Mouse (Mus musculus) heart, adult 2 months (tissue): ENCODE data around the gene Samd4. TPM values are rescaled to one million over a fixed set of nuclear protein-coding genes. Genes with fewer than 3 reads are reported as not detected.

Experiments
- DNase-seq, 2 experiments: peaks; one replicate each; pipeline ENCODE4 v3.0.0; 2021
- H3K27ac ChIP-seq: fragments of 200-600 bp; 2 replicates; pipeline ENCODE4 v1.8.1; 2022
- H3K27me3 ChIP-seq: fragments of 200-500 bp; 2 replicates; pipeline ENCODE4 v1.6.1; 2012; ENCODE audit warnings: mild to moderate bottlenecking, low read length, inconsistent platforms, mixed read lengths; ENCODE audit not compliant: control insufficient read depth, insufficient read depth
- H3K36me3 ChIP-seq: fragments of 200-500 bp; 2 replicates; pipeline ENCODE4 v1.6.1; 2012; ENCODE audit warnings: low read length, inconsistent platforms; ENCODE audit not compliant: control insufficient read depth, insufficient read depth
- H3K4me1 ChIP-seq: fragments of 200-500 bp; 2 replicates; pipeline ENCODE4 v1.6.1; 2011; ENCODE audit warnings: low read length; ENCODE audit not compliant: control insufficient read depth, insufficient read depth
- H3K4me3 ChIP-seq: fragments of 200-600 bp; 2 replicates; pipeline ENCODE4 v1.8.1; 2022
- H3K79me2 ChIP-seq: fragments of 200-500 bp; replicated peaks from 2 replicates; pipeline ENCODE4 v1.6.1; 2012; ENCODE audit warnings: mild to moderate bottlenecking, inconsistent platforms, low read length, moderate library complexity, mixed read lengths; ENCODE audit not compliant: control insufficient read depth, insufficient read depth
- H3K9ac ChIP-seq: fragments of 200-500 bp; 2 replicates; pipeline ENCODE4 v1.6.1; 2012; ENCODE audit warnings: low read depth, mild to moderate bottlenecking, control low read depth, inconsistent platforms, low read length, mixed read lengths
- CTCF ChIP-seq: fragments of 200-600 bp; IDR thresholded peaks from 2 replicates; pipeline ENCODE4 v1.8.1; 2022; ENCODE audit warnings: antibody characterized with exemption, mild to moderate bottlenecking, moderate library complexity
- EP300 ChIP-seq: fragments of 200-500 bp; IDR thresholded peaks from 2 replicates; pipeline ENCODE4 v1.6.1; 2011; ENCODE audit warnings: low read depth, low read length, control low read depth; ENCODE audit not compliant: insufficient read depth
- POLR2A ChIP-seq: fragments of 200-500 bp; IDR thresholded peaks from 2 replicates; pipeline ENCODE4 v1.6.1; 2011; ENCODE audit warnings: mild to moderate bottlenecking, low read depth, low read length, control low read depth; ENCODE audit not compliant: insufficient read depth
- WGBS: fragments of 180-500 bp; shearing (Covaris S2); methylation state at CpG from one replicate; pipeline ENCODE4 v1.1.7; 2018; 5-methylcytosine and 5-hydroxymethylcytosine counted together
- intact Hi-C: fragments of 180-260 bp; cut with DNase I; formaldehyde crosslinking; loops from one replicate; pipeline ENCODE4 v1.15.1; 2025
- polyA plus RNA-seq: library from polyadenylated mRNA; depleted of rRNA; stranded (reverse); fragments of >200 nt; gene quantifications from 2 replicates; pipeline ENCODE4 v1.2.3, GENCODE M21; 2012
- total RNA-seq, 2 experiments: library from RNA; stranded (reverse); gene quantifications; 2 replicates each; pipeline ENCODE4 v1.2.3; 2021

Gene Samd4
- total and polyA plus RNA-seq, 3 experiments, result 23.8 to 62.3 (median 51.7) TPM

DNA sequence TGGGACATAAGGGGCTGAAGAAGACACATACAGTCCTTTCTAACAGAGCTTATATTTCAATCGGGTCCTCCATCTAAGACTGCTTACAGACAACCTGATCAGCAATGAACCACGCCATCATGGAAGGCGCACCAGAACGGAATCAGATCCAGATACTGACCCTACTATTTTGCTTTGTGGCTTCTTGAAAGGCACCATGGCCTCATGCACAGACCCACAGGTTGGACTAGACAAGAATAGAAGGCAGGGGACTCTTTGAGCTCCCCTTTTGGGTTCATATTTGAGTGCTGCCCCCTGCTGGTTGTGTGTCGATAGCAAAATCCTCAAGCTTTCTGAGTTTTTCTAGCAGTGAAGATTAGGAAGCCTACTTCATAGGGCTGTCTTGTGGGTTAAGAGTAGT is 204.5 kb downstream of the Samd4 start:
- peak; percentile 85 for TF ChIP-seq CTCF
- TF ChIP-seq POLR2A, result no peak
- Histone ChIP-seq H3K4me3 (peak overlapping the region; percentile 40), H3K9ac (peak overlapping the region; percentile 69), H3K79me2 (no peaks in the 10 kb centered on the region), H3K36me3 (peaks cover 4% of the 10 kb centered on the region; the same call in 1 of the 2 replicates), H3K27ac (peak overlapping the region; percentile 91), H3K27me3 (no peaks in the 10 kb centered on the region), H3K4me1 (peaks cover 5% of the 10 kb centered on the region)
- DNase-seq, result peak; percentile 75 to 83
- intact Hi-C loops, result loop anchor here (1.0 to 5.0 kb wide), 4 partner anchors 86 to 255 kb away; partner anchors contain the start of genes Cgrrf1 and Gch1
- 31% methylated on average over 5 of the region's 5 CpGs for WGBS

GRCm38 (mm10) chr14:47087669-47088250 is 205.1 kb downstream of the Samd4 start:
- intact Hi-C loops, result loop anchor here (1.0 to 5.0 kb wide), 4 partner anchors 87 to 255 kb away; partner anchors contain the start of genes Cgrrf1 and Gch1

DNA sequence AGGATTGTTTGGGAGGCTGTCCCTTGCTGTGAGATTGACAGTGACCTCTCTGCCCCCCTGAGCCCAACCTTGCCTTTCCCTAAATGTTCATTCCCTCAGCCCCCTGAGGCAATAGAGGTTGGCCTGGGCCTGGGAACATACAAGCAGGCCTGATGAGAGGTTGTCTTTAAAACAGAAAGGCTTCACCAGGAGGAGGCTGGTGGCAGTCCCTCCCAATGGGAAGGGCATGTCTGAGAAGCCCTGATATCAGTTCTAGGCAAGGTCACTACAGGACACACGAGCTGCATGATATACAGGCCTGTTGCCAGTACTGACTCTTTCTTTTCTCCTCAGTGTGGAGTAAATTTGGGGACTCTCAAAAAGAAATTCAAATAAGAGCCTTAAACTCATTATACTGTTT is 205.7 kb downstream of the Samd4 start:
- whole genome bisulfite sequencing, result 53% methylated on average over 1 of the region's 1 CpGs
- intact Hi-C loops, result loop anchor here (5.0 kb wide), 2 partner anchors 99 to 256 kb away; partner anchors contain the start of genes Cgrrf1 and Gch1
- no peak overlapping the region for H3K4me3 ChIP-seq
- no peaks in the 10 kb centered on the region for H3K79me2 ChIP-seq
- peaks cover under 1% of the 10 kb centered on the region; the same call in 1 of the 2 replicates for H3K36me3 ChIP-seq
- peak overlapping the region; percentile 91 for H3K27ac ChIP-seq
- H3K4me1 ChIP-seq, result peaks cover 5% of the 10 kb centered on the region
- H3K27me3 ChIP-seq, result no peaks in the 10 kb centered on the region
- peak overlapping the region; percentile 32; the same call in 1 of the 2 replicates for H3K9ac ChIP-seq
- DNase-seq, result no peak
- TF ChIP-seq CTCF (no peak), EP300 (no peak), POLR2A (no peak)

More at GRCm38 (mm10) chr14:47087669-47088250, 205.1 kb downstream of the Samd4 start:
- no peak for DNase-seq
- H3K36me3 ChIP-seq, result peaks cover 4% of the 10 kb centered on the region; the same call in 1 of the 2 replicates
- TF ChIP-seq EP300, result no peak
- no peak for TF ChIP-seq POLR2A
- no peak for TF ChIP-seq CTCF
- H3K4me1 ChIP-seq, result peaks cover 5% of the 10 kb centered on the region
- no peaks in the 10 kb centered on the region for H3K27me3 ChIP-seq
- 74% methylated on average over 12 of the region's 12 CpGs for WGBS
- H3K79me2 ChIP-seq, result no peaks in the 10 kb centered on the region
- H3K27ac ChIP-seq, result peak overlapping the region; percentile 91
- no peak overlapping the region for H3K4me3 ChIP-seq
- H3K9ac ChIP-seq, result peak overlapping the region; percentile 32

DNA sequence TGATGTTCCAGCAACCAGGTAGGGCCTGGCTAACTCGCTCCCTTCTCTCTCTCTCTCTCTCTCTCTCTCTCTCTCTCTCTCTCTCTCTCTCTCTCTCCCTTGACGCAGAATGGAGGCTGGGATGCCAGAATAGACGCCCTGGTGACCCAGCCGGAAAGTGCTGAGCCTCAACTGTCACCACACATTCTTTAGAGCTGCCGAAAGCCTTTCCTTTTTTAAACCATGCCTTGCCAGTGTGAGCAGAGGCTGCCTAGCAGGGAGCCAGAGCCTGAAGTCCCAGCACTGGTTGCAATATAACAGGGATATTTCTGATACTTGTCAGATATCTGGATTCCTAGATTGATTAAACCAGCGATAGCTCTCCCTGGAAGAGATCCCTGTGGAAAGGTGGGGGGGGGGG is 206.5 kb downstream of the Samd4 start:
- H3K4me3 ChIP-seq, result no peak overlapping the region
- 60% methylated on average over 6 of the region's 6 CpGs for WGBS
- H3K27ac ChIP-seq, result peak overlapping the region; percentile 91
- no peaks in the 10 kb centered on the region for H3K27me3 ChIP-seq
- TF ChIP-seq POLR2A (peak; percentile 52), CTCF (no peak), EP300 (0 out of 2 replicates have a peak, but pooled peaks have one; percentile 22)
- H3K36me3 ChIP-seq, result no peaks in the 10 kb centered on the region
- H3K79me2 ChIP-seq, result no peaks in the 10 kb centered on the region
- intact Hi-C loops, result loop anchor here (5.0 kb wide), 2 partner anchors 98 to 257 kb away; partner anchors contain the start of genes Cgrrf1 and Gch1
- H3K4me1 ChIP-seq, result peaks cover 5% of the 10 kb centered on the region
- 0 out of 2 replicates have a peak overlapping the region, but pooled peaks have one; percentile 15 for H3K9ac ChIP-seq
- DNase-seq, result peak in 1 of 2 experiments; percentile 63

DNA sequence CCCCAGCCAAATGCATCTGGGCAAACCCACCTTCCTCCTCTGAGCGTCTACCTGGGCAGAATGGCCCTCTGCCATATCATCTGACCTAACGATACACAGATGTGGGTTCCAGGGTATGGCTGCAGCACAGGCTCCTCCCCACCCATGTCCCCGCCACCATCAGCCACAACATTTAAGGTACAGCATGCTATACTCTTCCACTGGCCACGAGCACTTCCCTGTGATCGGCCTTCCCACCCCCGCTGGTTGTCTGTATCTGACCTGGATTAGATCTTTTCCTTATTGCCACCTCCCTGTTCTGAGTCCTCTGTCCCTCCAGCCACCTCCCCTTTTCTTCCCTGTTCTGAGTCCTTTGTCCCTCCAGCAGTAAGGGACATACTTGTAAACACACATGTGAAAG is 209.3 kb downstream of the Samd4 start:
- Histone ChIP-seq H3K9ac (no peak overlapping the region), H3K27me3 (no peaks in the 10 kb centered on the region), H3K4me1 (peaks cover 10% of the 10 kb centered on the region), H3K79me2 (no peaks in the 10 kb centered on the region), H3K36me3 (peaks cover 3% of the 10 kb centered on the region), H3K27ac (no peak overlapping the region), H3K4me3 (no peak overlapping the region)
- WGBS, result 86% methylated on average over 6 of the region's 6 CpGs
- TF ChIP-seq CTCF (no peak), EP300 (no peak), POLR2A (no peak)
- DNase-seq, result no peak
- intact Hi-C loops, result loop anchor here (5.0 kb wide), 1 partner anchor 160 kb away; no protein-coding TSS in a partner anchor

GRCm38 (mm10) chr14:47093355-47093792 is 210.7 kb downstream of the Samd4 start:
- intact Hi-C loops, result loop anchor here (5.0 kb wide), 1 partner anchor 159 kb away; no protein-coding TSS in a partner anchor
- H3K27ac ChIP-seq, result no peak overlapping the region

More at GRCm38 (mm10) chr14:47093355-47093792, 210.7 kb downstream of the Samd4 start:
- no peak for TF ChIP-seq POLR2A
- no peak for TF ChIP-seq EP300
- no peak for TF ChIP-seq CTCF
- Histone ChIP-seq H3K9ac (no peak overlapping the region), H3K79me2 (no peaks in the 10 kb centered on the region), H3K27me3 (no peaks in the 10 kb centered on the region), H3K4me3 (no peak overlapping the region), H3K36me3 (peaks cover 3% of the 10 kb centered on the region), H3K4me1 (peaks cover 7% of the 10 kb centered on the region)
- no peak for DNase-seq
- 76% methylated on average over 16 of the region's 16 CpGs for WGBS
